Mouse (Mus musculus) heart, embryonic 14.5 days (tissue): ENCODE results near the gene 4930469K13Rik. TPM values are rescaled to one million over a fixed set of nuclear protein-coding genes. Genes with fewer than 3 reads are reported as not detected.

Experiments
- ATAC-seq: fragments of 200-750 bp; cut with Nextera tagmentation; 2 replicates; pipeline ENCODE4 v1.8.0; 2017; ENCODE audit warnings: low read depth, moderate TSS enrichment; ENCODE audit not compliant: insufficient number of reproducible peaks, insufficient read depth, low FRiP score
- H3K27ac ChIP-seq, 2 experiments: fragments of 200-500 bp in 1 of 2; fragments of 300-500 bp in 1 of 2; sonication (generic) in 1 of 2; replicated peaks in 1 of 2; 2 replicates each; pipeline ENCODE4 v1.5.1; 2012 to 2014; ENCODE audit warnings: low read depth in 2 of 2, low read length in 2 of 2, control low read depth in 1 of 2, mild to moderate bottlenecking in 1 of 2, mixed read lengths in 1 of 2; ENCODE audit not compliant: control insufficient read depth in 1 of 2, insufficient read depth in 1 of 2
- H3K27me3 ChIP-seq: fragments of 300-500 bp; sonication (generic); 2 replicates; pipeline ENCODE4 v1.6.1; 2014; ENCODE audit warnings: mild to moderate bottlenecking, low read length, control low read depth; ENCODE audit not compliant: control insufficient read depth, insufficient read depth
- H3K36me3 ChIP-seq: fragments of 300-500 bp; sonication (generic); 2 replicates; pipeline ENCODE4 v1.6.1; 2014; ENCODE audit warnings: mild to moderate bottlenecking, control low read depth, low read length, mixed read lengths; ENCODE audit not compliant: control insufficient read depth, insufficient read depth
- H3K4me1 ChIP-seq, 2 experiments: fragments of 200-500 bp in 1 of 2; fragments of 300-500 bp in 1 of 2; sonication (generic) in 1 of 2; 2 replicates each; pipeline ENCODE4 v1.6.1; 2012 to 2014; ENCODE audit warnings: low read length in 2 of 2, control low read depth in 1 of 2, mixed read lengths in 1 of 2; ENCODE audit not compliant: control insufficient read depth in 2 of 2, insufficient read depth in 2 of 2
- H3K4me2 ChIP-seq: fragments of 300-500 bp; sonication (generic); 2 replicates; pipeline ENCODE4 v1.6.1; 2014; ENCODE audit warnings: mild to moderate bottlenecking, low read length
- H3K4me3 ChIP-seq, 2 experiments: fragments of 200-500 bp in 1 of 2; fragments of 300-500 bp in 1 of 2; sonication (generic) in 1 of 2; 2 replicates each; pipeline ENCODE4 v1.5.1; 2012 to 2014; ENCODE audit warnings: low read length in 2 of 2, mild to moderate bottlenecking in 2 of 2, control low read depth in 1 of 2, low read depth in 1 of 2, moderate library complexity in 1 of 2; ENCODE audit not compliant: control insufficient read depth in 1 of 2, insufficient read depth in 1 of 2
- H3K9ac ChIP-seq: fragments of 300-500 bp; sonication (generic); 2 replicates; pipeline ENCODE4 v1.6.1; 2014; ENCODE audit warnings: mild to moderate bottlenecking, low read length
- H3K9me3 ChIP-seq: fragments of 300-500 bp; sonication (generic); 2 replicates; pipeline ENCODE4 v1.6.1; 2016; ENCODE audit warnings: low read length, control low read depth; ENCODE audit not compliant: control insufficient read depth
- WGBS: fragments of 180-500 bp; shearing (Covaris S2); extraction: QIAGEN DNeasy Blood & Tissue Kit; methylation state at CpG from one replicate; pipeline ENCODE4 v1.1.7; 2014; 5-methylcytosine and 5-hydroxymethylcytosine counted together
- polyA plus RNA-seq: library from polyadenylated mRNA; unstranded; fragments of >200 nt; fragmentation: Nextera tagmentation; extraction: Ambion mirVana; gene quantifications from 2 replicates; pipeline ENCODE4 v1.2.1, GENCODE M21; 2014

The 4930469K13Rik gene
- polyA plus RNA-seq, 1 experiment from 2014 or later = not detected

- Histone ChIP-seq H3K4me3 (no peak overlapping the region), H3K4me2 (no peak overlapping the region), H3K9ac (no peak overlapping the region), H3K36me3 (no peaks in the 10 kb centered on the region), H3K27me3 (no peaks in the 10 kb centered on the region), H3K4me1 (no peaks in the 10 kb centered on the region), H3K27ac (no peak overlapping the region), H3K9me3 (peaks cover 4% of the 10 kb centered on the region; the same call in 1 of the 2 replicates)
- WGBS = 58% methylated on average over 5 of the region's 5 CpGs
- no peak for ATAC-seq
Observed at GRCm38 (mm10) chr11:33951155-33951554, 147.2 kb downstream of the 4930469K13Rik start.

- Histone ChIP-seq H3K4me2 (no peak overlapping the region), H3K9ac (no peak overlapping the region), H3K4me1 (no peaks in the 10 kb centered on the region), H3K27me3 (no peaks in the 10 kb centered on the region), H3K27ac (no peak overlapping the region), H3K9me3 (peaks cover 4% of the 10 kb centered on the region; the same call in 1 of the 2 replicates), H3K4me3 (no peak overlapping the region), H3K36me3 (no peaks in the 10 kb centered on the region)
- ATAC-seq = no peak
- 50% methylated on average over 4 of the region's 4 CpGs for WGBS
Observed at GRCm38 (mm10) chr11:33946501-33946900, 151.9 kb downstream of the 4930469K13Rik start.

GRCm38 (mm10) chr11:33944786-33945328, 153.5 kb downstream of the 4930469K13Rik start:
- Histone ChIP-seq H3K9ac (no peak overlapping the region), H3K4me1 (no peaks in the 10 kb centered on the region), H3K27ac (no peak overlapping the region), H3K27me3 (no peaks in the 10 kb centered on the region), H3K36me3 (no peaks in the 10 kb centered on the region), H3K4me3 (no peak overlapping the region), H3K4me2 (no peak overlapping the region), H3K9me3 (no peaks in the 10 kb centered on the region)
- WGBS = 81% methylated on average over 9 of the region's 9 CpGs
- no peak for ATAC-seq

- WGBS = 63% methylated on average over 4 of the region's 4 CpGs
- H3K4me3 ChIP-seq = no peak overlapping the region
- no peaks in the 10 kb centered on the region for H3K27me3 ChIP-seq
- H3K9me3 ChIP-seq = no peaks in the 10 kb centered on the region
- no peak overlapping the region for H3K9ac ChIP-seq
- H3K27ac ChIP-seq = no peak overlapping the region
- no peak for ATAC-seq
- no peaks in the 10 kb centered on the region for H3K36me3 ChIP-seq
- no peaks in the 10 kb centered on the region for H3K4me1 ChIP-seq
- H3K4me2 ChIP-seq = no peak overlapping the region
Observed at GRCm38 (mm10) chr11:33944067-33944785, 154.1 kb downstream of the 4930469K13Rik start.

- no peak overlapping the region for H3K4me2 ChIP-seq
- WGBS = 63% methylated on average over 1 of the region's 1 CpGs
Observed at GRCm38 (mm10) chr11:33943565-33943964, 154.8 kb downstream of the 4930469K13Rik start.

GRCm38 (mm10) chr11:33939456-33940113, 158.8 kb downstream of the 4930469K13Rik start:
- 68% methylated on average over 4 of the region's 4 CpGs for WGBS
- no peak overlapping the region for H3K27ac ChIP-seq

More at GRCm38 (mm10) chr11:33943565-33943964, 154.8 kb downstream of the 4930469K13Rik start:
- H3K27me3 ChIP-seq = no peaks in the 10 kb centered on the region
- no peak overlapping the region for H3K4me3 ChIP-seq
- no peaks in the 10 kb centered on the region for H3K9me3 ChIP-seq
- H3K4me1 ChIP-seq = no peaks in the 10 kb centered on the region
- H3K9ac ChIP-seq = no peak overlapping the region
- H3K27ac ChIP-seq = no peak overlapping the region
- no peak for ATAC-seq
- H3K36me3 ChIP-seq = no peaks in the 10 kb centered on the region

GRCm38 (mm10) chr11:33938561-33939274, 159.6 kb downstream of the 4930469K13Rik start:
- Histone ChIP-seq H3K4me3 (no peak overlapping the region), H3K27me3 (no peaks in the 10 kb centered on the region), H3K36me3 (no peaks in the 10 kb centered on the region), H3K9ac (no peak overlapping the region), H3K4me2 (no peak overlapping the region), H3K4me1 (no peaks in the 10 kb centered on the region), H3K27ac (no peak overlapping the region), H3K9me3 (no peaks in the 10 kb centered on the region)
- ATAC-seq = no peak
- 55% methylated on average over 7 of the region's 7 CpGs for WGBS

More at GRCm38 (mm10) chr11:33939456-33940113, 158.8 kb downstream of the 4930469K13Rik start:
- no peak overlapping the region for H3K9ac ChIP-seq
- H3K4me3 ChIP-seq = no peak overlapping the region
- ATAC-seq = no peak
- H3K27me3 ChIP-seq = no peaks in the 10 kb centered on the region
- H3K4me1 ChIP-seq = no peaks in the 10 kb centered on the region
- no peaks in the 10 kb centered on the region for H3K9me3 ChIP-seq
- H3K36me3 ChIP-seq = no peaks in the 10 kb centered on the region
- no peak overlapping the region for H3K4me2 ChIP-seq
